Mouse (Mus musculus) C2C12 (cell line): ENCODE data around the gene Rad51ap2. TPM values are rescaled to one million over a fixed set of nuclear protein-coding genes. Genes with fewer than 3 reads are reported as not detected.
A peak's percentile ranks its signal among the peaks of the same experiment; 100 is the strongest.

Experiments used
- H3K27me3 ChIP-seq: one replicate; pipeline ENCODE4 v1.6.1; 2011; ENCODE audit not compliant: control insufficient read depth, insufficient read depth, insufficient read length
- H3K36me3 ChIP-seq: one replicate; pipeline ENCODE4 v1.6.1; 2011; ENCODE audit not compliant: control insufficient read depth, insufficient read depth
- H3K4me3 ChIP-seq: one replicate; pipeline ENCODE4 v1.5.1; 2011; ENCODE audit warnings: mild to moderate bottlenecking, control low read depth; ENCODE audit not compliant: poor library complexity, insufficient read depth, severe bottlenecking
- H3K79me2 ChIP-seq: one replicate; pipeline ENCODE4 v1.6.1; 2011; ENCODE audit not compliant: control insufficient read depth, insufficient read depth
- H3K79me3 ChIP-seq: one replicate; pipeline ENCODE4 v1.6.1; 2011; ENCODE audit warnings: low read depth, control low read depth
- H3ac ChIP-seq: one replicate; pipeline ENCODE3; 2011; ENCODE audit warnings: low read depth; ENCODE audit not compliant: control insufficient read depth, insufficient read length
- CEBPB ChIP-seq: IDR thresholded peaks from one replicate; pipeline ENCODE4 v1.6.1; 2011; ENCODE audit warnings: low read depth, mild to moderate bottlenecking, control low read depth, moderate library complexity
- CTCF ChIP-seq: IDR thresholded peaks from one replicate; pipeline ENCODE4 v1.5.1; 2011; ENCODE audit not compliant: control insufficient read depth, insufficient read depth, insufficient read length
- FOSL1 ChIP-seq: IDR thresholded peaks from one replicate; pipeline ENCODE4 v1.8.0; 2011; ENCODE audit warnings: mild to moderate bottlenecking, low read length; ENCODE audit not compliant: poor library complexity, insufficient read depth, severe bottlenecking
- MAX ChIP-seq: IDR thresholded peaks from one replicate; pipeline ENCODE4 v1.6.1; 2011; ENCODE audit warnings: mild to moderate bottlenecking, control low read depth
- MYOD1 ChIP-seq: IDR thresholded peaks from one replicate; pipeline ENCODE4 v1.6.1; 2011; ENCODE audit warnings: low read depth; ENCODE audit not compliant: control insufficient read depth, insufficient read length
- MYOG ChIP-seq: IDR thresholded peaks from one replicate; pipeline ENCODE4 v1.6.1; 2011; ENCODE audit not compliant: control insufficient read depth, insufficient read length; ENCODE audit errors: extremely low read depth
- USF1 ChIP-seq: IDR thresholded peaks from one replicate; pipeline ENCODE4 v1.6.1; 2011; ENCODE audit warnings: low read depth, mild to moderate bottlenecking, control low read depth, moderate library complexity
- polyA plus RNA-seq: library from polyadenylated mRNA; unstranded; fragments of >200 nt; fragmentation: generic; extraction: Trizol; gene quantifications from one replicate; pipeline ENCODE4 v1.2.1, GENCODE M21; 2012; ENCODE audit warnings: missing spikeins

Gene Rad51ap2
- polyA plus RNA-seq, 1 experiment = 0.01 TPM

DNA sequence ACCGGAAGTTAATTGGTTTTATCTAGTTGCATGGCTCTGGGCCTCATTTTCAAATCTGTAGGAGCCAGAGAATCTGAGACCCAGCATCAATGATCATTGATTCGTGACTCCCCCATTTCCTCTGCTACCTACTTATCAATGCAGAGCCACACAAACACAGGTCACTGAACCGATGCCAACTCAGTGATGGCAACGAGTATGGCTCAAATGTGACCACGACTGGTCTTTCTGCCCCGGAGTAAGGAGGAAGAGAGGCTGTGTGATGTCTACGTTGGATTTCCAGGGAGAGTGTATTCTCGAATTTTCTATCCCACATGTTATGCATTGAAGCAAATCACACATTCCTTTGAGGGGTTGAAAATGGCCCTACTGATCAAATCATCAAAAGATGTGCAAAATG, 21.4 kb upstream of the Rad51ap2 start:
- H3K79me2 ChIP-seq = no peaks in the 10 kb centered on the region
- H3K4me3 ChIP-seq = no peak overlapping the region
- H3K36me3 ChIP-seq = no peaks in the 10 kb centered on the region
- no peak overlapping the region for H3ac ChIP-seq
- TF ChIP-seq USF1 (no peak), MAX (no peak), CEBPB (no peak), MYOD1 (no peak), CTCF (no peak), FOSL1 (no peak)
- H3K79me3 ChIP-seq = no peaks in the 10 kb centered on the region
- H3K27me3 ChIP-seq = peaks cover 7% of the 10 kb centered on the region

DNA sequence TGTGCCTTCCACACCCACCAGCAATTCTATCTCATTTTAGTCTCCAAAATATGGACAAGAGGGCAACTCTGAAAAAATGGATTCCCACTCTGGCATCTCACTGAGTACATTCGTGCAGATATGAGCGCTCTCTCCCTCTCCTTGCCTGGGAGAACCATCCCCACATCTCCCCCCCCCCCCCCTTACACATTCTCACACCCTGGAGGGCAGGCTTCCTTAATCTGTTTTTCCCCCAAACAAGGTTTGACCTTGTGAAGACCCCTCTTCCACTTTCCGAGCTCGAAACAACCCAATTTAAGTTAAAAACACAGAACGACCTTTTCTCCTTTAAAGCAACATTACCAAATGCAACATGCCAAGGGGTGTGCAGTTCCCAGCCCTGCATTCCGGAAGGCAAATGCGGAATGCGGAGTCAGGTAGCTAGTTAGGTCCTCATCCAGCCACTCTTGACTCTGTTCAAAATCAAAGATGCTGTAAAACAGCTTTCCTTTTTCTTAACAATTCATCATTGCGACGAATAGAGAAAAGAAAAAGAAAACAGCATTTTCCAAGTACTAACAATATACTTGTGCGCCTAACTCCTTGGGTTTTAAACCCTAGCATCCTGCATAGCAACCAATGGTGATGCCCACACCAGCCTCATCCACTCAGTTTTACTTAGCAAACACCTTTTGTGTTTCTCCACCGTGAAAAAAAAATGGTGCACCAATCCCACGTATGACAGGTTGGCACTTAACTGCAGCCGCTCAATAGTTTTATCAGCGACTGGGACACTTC, 20.4 kb upstream of the Rad51ap2 start:
- H3K79me3 ChIP-seq = no peaks in the 10 kb centered on the region
- H3K4me3 ChIP-seq = no peak overlapping the region
- H3K79me2 ChIP-seq = no peaks in the 10 kb centered on the region
- peaks cover 7% of the 10 kb centered on the region for H3K27me3 ChIP-seq
- no peak overlapping the region for H3ac ChIP-seq
- TF ChIP-seq MAX (no peak), CEBPB (no peak), CTCF (no peak)
- H3K36me3 ChIP-seq = no peaks in the 10 kb centered on the region

DNA sequence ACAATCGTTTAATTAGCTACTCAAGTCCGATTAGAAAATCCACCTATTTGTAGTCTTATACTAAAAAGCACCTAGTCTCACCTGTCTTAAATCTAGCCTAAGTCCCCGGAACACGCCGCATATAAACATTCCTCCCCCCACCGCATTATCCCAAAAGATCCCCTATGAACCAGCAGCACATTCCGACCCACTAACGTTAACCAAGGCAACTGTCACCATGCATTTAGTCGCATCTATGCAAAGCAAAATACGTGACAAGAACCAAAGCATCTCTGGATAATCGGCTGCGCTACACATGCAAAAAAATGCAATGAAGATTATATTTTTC, 19.9 kb upstream of the Rad51ap2 start:
- Histone ChIP-seq H3K79me2 (no peaks in the 10 kb centered on the region), H3ac (no peak overlapping the region), H3K79me3 (no peaks in the 10 kb centered on the region), H3K4me3 (no peak overlapping the region), H3K36me3 (no peaks in the 10 kb centered on the region), H3K27me3 (peaks cover 7% of the 10 kb centered on the region)
- TF ChIP-seq FOSL1 (no peak), USF1 (no peak), MYOD1 (no peak), MAX (no peak), CTCF (no peak), MYOG (no peak), CEBPB (no peak)

DNA sequence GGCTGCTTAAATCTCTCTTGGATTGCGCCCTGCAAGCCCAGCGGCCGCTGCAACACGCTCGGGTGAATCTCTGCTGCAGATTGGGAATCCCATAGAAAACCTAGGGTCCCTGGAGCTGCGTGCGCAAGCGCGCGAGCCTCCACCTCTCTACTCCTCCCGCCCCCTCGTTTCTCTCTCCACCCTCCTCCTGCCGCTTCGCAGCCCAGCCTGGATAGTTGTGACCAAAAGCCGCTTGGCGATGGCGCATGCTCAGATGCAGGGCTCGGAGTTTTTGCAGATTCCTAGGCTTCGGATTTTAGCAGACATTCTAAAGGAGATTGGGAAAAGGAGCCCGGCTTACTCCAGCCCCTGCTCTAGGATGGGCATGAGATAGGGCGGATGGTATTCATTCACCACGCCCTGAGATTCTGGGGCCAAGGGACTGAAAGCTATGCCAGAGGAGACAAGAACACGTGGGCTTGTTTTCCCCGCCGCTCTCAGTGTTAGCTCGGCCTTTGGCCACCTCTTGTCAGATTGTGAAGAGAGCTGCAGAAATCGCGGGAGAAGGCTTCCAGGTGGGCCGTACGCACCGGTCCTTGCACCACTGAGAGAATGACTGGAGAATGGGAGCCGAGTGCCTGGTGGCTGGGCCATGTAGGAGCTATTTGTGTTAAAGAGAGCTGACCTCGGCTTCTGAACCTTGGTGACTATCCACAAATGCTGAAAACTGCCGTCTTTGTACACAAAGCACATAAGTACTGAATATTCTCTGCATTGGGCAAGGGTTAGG, 19.2 kb upstream of the Rad51ap2 start, which contains the start of gene Vsnl1:
Vsnl1 (minus strand) TSS at position 117 of the 769 bp plus-strand sequence.
- Histone ChIP-seq H3K36me3 (no peaks in the 10 kb centered on the region), H3K4me3 (no peak within 1 kb of the TSS), H3ac (no peak within 1 kb of the TSS), H3K79me3 (no peaks in the 10 kb centered on the region), H3K27me3 (peaks cover 7% of the 10 kb centered on the region), H3K79me2 (no peaks in the 10 kb centered on the region)
- TF ChIP-seq MYOD1 = no peak
- no peak for TF ChIP-seq CTCF
- no peak for TF ChIP-seq CEBPB
- TF ChIP-seq MAX = no peak
- TF ChIP-seq USF1 = no peak
- TF ChIP-seq MYOG = no peak
- TF ChIP-seq FOSL1 = no peak

DNA sequence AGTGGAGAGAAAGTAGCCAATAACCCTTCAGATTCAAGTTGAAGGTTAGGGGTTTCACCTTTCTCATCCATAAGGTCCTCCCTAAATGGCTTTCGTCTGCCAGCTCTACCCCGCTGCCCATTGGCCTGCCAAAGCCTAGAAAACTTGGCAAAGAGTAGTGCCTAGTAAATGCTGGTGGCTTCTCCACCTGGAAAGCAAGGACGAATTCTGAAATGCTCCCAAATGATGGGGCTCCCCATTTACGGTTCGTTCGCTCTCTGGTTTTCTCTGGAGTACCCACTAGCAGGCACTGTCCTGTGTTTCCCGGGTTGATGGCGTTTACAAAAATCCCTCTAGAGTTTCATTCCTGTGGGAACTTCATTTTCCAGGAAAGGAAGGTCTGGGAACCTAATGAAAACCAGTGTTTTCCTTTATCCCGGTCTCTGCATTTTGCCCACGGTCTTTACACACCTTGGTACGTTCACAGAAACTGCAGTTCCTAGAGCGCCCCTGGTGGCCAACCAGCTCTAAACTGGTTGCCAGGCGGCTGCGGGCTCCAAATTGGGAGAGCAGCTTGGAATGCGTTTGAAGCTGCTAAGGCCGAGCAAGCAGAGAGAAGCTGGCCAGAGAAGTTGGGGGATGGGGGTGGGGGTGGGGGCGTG, 18.5 kb upstream of the Rad51ap2 start:
- Histone ChIP-seq H3K27me3 (peaks cover 7% of the 10 kb centered on the region), H3K4me3 (no peak overlapping the region)

More for the DNA sequence above, 18.5 kb upstream of the Rad51ap2 start:
- peak; percentile 1 for TF ChIP-seq CTCF
- TF ChIP-seq CEBPB = no peak
- H3K79me2 ChIP-seq = no peaks in the 10 kb centered on the region
- H3K36me3 ChIP-seq = no peaks in the 10 kb centered on the region
- H3K79me3 ChIP-seq = no peaks in the 10 kb centered on the region
- no peak overlapping the region for H3ac ChIP-seq
